Mouse (Mus musculus) CD4-positive, CD25-positive, alpha-beta regulatory T cell (primary cell): ENCODE measurements around the gene Sema3d. TPM values are rescaled to one million over a fixed set of nuclear protein-coding genes. Genes with fewer than 3 reads are reported as not detected.

ENCODE experiments used
- polyA plus RNA-seq: library from polyadenylated mRNA; unstranded; fragments of 100-300 nt; shearing (Covaris generic); gene quantifications from one replicate; pipeline ENCODE4 v1.2.1, GENCODE M21; 2017

The Sema3d gene
- 0.92 TPM for polyA plus RNA-seq

DNA sequence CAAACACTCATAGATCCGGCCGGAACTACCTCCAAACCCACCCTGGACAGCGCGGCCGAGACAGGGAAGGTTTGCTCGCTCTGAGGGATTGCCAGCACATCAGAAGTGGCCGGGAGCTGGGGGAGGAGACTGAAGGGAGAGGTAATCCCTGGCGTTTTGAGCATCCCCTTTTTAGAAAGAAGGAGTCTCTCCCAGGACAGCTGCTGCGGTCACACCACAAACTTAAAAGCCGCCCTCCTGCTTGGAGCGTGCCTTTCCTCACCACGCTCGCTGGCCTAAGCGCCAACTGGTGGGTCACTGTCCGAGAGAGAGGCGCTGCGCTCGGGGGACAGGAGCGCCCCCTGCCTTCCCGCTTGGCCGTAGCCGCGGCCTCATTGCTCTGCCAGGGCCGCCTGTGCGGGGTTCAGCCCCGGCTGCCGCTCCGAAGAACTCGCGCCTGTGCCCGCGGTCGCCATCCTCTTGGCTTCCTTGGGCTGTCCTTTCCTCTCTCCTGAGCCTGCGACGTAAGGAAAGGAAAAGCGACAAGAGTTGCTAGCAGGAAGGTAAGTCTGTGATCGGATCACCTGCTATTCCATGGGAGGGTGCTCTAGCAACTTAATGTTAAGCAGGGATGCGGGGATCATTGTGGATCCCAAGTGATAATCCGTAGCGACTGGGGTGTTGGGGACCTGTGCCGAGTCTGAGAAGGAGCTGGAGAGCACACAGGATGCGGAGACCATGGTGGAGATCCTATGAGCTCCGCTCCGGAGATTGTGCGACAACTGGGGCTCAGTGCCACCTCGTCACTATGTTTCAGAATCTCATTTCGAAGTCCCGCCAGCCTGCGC is at the start of gene Sema3d:
TSS of gene Sema3d (plus strand) at position 253 of the 827 bp plus-strand sequence.

